Mouse (Mus musculus) kidney, adult 8-10 months (tissue): Measurements from ENCODE around the gene Tmem179b.

ENCODE experiments used
- DNase-seq, 2 experiments: peaks; one replicate each; pipeline ENCODE4 v3.0.0; 2022

The Tmem179b gene

DNA sequence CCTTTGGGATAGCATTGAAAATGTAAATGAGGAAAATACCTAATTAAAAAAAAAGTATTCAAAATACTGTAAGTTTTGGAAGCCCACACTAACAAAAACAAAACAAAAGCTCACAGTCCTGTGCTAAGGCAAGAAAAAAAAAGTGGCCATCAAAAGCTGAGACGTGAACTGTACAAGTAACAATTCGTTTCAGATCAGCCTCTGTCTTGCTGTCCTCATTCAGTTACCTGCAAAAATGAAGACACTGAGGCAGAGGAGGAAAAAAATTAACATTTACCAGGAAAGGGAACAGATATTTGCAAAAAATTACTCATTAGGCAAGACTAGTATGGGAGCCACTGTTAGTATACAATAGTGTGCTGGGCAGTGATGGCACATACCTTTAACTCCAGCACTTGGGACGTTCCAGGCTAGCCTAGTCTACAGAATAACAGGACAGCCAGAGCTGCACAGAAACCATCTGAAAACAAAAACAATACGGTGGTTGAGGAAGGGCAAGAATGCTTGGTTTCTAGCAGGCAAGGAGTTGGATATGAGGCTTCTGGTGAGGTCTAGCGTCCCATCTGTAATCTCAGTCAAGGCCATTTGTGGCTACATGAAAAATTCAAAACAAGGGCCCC lies 46.7 kb downstream of the Tmem179b start:
- DNase-seq = no peak

DNA sequence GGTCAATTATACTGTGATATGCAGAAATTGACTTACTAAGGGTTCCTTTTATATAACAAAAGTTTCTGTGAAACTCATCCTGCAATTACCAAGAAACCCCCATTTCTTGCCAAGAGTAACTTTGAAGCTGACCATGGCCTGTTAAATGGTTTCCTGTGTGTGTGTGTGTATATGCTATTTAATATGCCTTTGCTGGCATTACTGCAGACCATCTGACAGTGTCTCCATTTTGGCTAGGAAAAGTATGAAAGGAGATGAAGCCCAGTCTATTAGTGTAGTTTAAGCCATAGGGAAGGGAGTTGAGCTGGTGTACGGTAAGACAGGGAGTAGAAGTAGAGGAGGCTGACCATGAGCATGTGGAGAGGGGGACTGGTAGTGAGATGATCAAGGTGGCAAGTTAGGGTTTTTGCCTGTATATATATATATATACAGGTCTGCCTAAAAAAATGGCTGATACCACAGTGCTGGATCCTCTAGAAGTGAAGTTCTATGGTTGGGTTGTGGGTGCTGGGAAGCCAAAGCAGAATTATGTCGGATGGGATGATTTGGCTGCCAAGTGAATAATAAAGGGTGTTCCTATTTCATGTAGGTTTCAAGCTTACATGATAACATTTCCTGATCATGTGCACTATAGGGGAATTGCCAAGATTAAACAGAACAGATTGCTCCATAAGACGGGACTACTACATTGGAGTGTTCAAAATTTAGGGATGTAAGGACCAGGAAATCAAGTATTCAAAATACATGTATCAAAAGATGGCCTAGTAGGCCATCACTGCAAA lies 47.5 kb downstream of the Tmem179b start:
- DNase-seq = no peak

DNA sequence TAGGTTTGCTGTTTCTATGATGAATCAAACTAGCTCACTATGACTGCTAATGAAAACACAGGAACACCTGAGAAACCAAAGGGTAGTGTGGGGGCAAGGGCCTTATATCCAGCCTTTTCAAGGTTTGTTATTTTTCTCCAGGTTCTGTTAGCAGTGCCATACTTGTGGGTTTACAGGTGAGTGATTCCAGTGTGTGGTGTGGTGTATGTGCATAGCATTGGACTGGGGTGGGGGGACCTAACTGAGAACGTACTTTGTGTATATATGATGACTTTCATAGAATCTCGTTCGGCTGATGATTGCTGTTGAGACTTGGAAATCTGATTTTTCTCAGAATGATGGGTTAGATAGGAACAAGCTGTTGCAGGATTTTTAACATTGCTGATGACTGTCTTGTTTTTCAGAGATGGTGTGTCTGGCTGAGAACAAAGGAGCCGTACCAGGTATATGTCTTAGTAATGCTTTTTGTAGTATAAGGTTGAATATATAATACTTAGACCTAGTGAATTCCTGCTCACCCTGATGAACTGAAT lies 49.1 kb downstream of the Tmem179b start:
- DNase-seq = no peak

DNA sequence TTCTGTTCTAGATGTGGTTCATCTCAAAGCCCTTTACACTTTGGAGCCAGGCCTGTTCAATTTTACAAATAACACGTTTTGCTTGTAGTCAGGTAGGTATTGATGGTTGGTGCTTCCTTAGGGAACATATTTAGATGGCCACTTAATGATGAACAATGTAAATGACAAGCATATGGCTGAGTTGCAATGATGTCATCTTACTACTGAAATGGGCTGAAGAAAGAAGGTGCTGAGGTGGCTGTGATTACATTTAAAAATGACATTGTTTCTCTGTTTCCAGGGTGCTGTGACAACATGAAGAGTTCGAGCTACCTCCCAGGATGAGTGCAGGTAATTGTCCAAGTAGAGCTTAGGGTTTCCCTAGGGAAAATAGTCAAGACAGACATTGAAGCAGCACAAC lies 49.9 kb downstream of the Tmem179b start:
- DNase-seq = no peak

DNA sequence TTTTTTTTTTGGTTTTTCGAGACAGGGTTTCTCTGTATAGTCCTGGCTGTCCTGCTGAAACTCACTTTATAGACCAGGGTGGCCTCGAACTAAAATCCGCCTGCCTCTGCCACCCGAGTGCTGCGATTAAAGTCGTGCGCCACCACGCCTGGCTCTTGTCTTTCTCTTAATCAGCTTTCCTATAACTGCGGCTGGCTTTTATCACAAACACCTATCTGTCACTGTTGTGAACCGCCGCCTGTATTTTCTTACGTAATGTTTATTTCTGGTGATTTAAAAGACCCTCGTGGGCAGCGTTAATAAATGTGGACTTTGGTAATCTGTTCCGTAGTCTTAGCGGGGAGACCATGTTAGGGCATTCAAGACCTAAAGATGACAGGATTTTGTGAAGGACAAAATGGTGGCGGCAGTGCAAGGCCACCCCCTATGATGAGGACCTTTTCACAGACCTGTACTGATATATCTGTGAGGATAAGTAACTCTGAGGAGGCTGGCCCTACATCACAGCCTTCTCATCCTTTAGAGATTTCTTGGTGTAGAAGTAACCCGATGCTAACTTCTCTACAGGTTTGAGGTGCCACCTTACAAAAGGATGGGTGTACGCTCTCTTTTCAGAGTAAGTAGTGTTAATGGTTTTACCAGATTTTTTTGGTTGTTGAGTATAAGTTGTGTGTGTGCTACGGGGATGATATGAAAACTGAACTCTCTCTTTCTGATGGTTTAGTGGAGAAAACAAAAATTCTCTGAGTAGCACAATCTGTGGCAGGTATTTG lies 50.5 kb downstream of the Tmem179b start:
- DNase-seq = no peak

DNA sequence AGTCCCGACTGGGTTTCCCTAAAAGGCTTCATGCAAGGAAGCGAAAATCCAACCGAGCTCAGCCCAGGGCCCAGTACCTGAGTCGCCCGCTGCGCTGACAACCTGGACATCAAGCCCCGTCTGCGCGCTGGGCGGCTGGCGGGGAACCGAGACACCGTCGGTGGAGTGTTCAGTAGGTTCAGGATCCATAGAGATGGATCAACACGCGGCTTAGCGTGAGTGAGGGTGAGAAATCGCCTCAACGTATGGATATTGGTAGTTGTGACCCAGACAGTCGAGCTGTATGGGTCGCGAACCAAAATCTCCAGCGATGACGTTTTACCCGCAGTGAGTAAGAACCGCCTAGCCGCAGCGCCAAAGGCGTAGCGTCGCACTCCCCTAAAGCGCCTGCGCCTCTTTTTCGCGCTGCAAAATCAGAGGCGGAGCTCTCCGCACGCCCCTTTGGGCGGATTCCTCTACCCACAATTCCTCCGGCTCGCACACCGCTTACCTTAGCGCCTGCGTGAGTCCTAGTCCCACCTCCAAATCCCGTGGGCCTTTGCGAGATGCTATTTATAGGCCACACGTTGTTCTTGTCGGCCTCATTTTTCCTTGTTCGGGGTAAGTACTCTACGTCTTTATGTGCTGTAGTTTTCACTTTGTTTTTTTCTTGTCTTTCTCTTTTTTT lies 51.2 kb downstream of the Tmem179b start, which contains the start of gene Slc3a2:
Gene Slc3a2 (minus strand): TSS at position 463 of the 667 bp plus-strand sequence.
- peak; percentile 98 for DNase-seq

DNA sequence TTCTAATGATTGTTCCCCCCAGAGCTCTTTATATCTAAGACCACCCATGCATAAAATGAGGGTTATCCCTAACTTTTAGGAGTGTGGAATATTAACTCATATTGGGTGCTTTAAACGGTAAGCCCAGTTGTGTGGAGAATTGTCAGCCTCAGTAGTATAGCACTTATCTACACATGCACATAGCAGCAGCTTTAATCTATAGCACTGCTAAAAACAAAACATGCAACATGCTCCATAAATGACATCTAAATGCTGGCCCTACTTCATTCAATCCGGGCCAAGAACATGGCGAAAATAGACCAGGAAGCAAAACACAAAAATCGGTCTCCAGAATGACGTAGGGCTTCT lies 51.7 kb downstream of the Tmem179b start:
- DNase-seq = no peak
